Mouse (Mus musculus) cerebellum, adult 2 months (tissue): ENCODE results near the gene Psen2. TPM values are rescaled to one million over a fixed set of nuclear protein-coding genes. Genes with fewer than 3 reads are reported as not detected.

ENCODE experiments used
- DNase-seq, 2 experiments: peaks; one replicate each; pipeline ENCODE4 v3.0.0; 2021
- H3K27ac ChIP-seq: fragments of 200-500 bp; 2 replicates; pipeline ENCODE4 v1.5.1; 2012; ENCODE audit warnings: low read length, control low read depth, inconsistent platforms; ENCODE audit not compliant: insufficient read depth
- H3K27me3 ChIP-seq: fragments of 200-500 bp; 2 replicates; pipeline ENCODE4 v1.6.1; 2012; ENCODE audit warnings: inconsistent platforms, mild to moderate bottlenecking, low read length, moderate library complexity; ENCODE audit not compliant: control insufficient read depth, insufficient read depth
- H3K4me1 ChIP-seq: fragments of 200-500 bp; 2 replicates; pipeline ENCODE4 v1.6.1; 2011; ENCODE audit warnings: low read length; ENCODE audit not compliant: control insufficient read depth, insufficient read depth
- H3K4me3 ChIP-seq: fragments of 200-500 bp; replicated peaks from 2 replicates; pipeline ENCODE3; 2011; ENCODE audit warnings: mild to moderate bottlenecking, low read depth, low read length, control low read depth; ENCODE audit not compliant: insufficient read depth
- CTCF ChIP-seq: fragments of 200-500 bp; IDR thresholded peaks from 2 replicates; pipeline ENCODE4 v1.5.1; 2011; ENCODE audit warnings: low read depth, mild to moderate bottlenecking, control low read depth, low read length, moderate library complexity, borderline replicate concordance; ENCODE audit not compliant: insufficient read depth
- POLR2A ChIP-seq: fragments of 200-500 bp; IDR thresholded peaks from 2 replicates; pipeline ENCODE4 v1.6.1; 2011; ENCODE audit warnings: low read length, control low read depth, borderline replicate concordance; ENCODE audit not compliant: insufficient read depth
- WGBS: fragments of 180-500 bp; shearing (Covaris S2); methylation state at CpG from one replicate; pipeline ENCODE4 v1.1.7; 2018; 5-methylcytosine and 5-hydroxymethylcytosine counted together
- polyA plus RNA-seq: library from polyadenylated mRNA; depleted of rRNA; stranded (reverse); fragments of >200 nt; gene quantifications from 2 replicates; pipeline ENCODE4 v1.2.3, GENCODE M21; 2012

Psen2 gene
- polyA plus RNA-seq, 1 experiment: 46.6 TPM

- Histone ChIP-seq H3K4me3 (no peak overlapping the region), H3K4me1 (peaks cover 12% of the 10 kb centered on the region), H3K27ac (no peak overlapping the region), H3K27me3 (no peaks in the 10 kb centered on the region)
- WGBS: 86% methylated on average over 3 of the region's 3 CpGs
- DNase-seq: no peak
- TF ChIP-seq CTCF (no peak), POLR2A (no peak)
Measured at GRCm38 (mm10) chr1:180208370-180208769, 54.9 kb downstream of the Psen2 start.

GRCm38 (mm10) chr1:180200722-180201121 is 62.5 kb downstream of the Psen2 start:
- DNase-seq: no peak
- H3K27ac ChIP-seq: no peak overlapping the region
- TF ChIP-seq POLR2A (no peak), CTCF (no peak)
- 0 out of 2 replicates have a peak, but pooled peaks cover 3% of the 10 kb centered on the region for H3K4me1 ChIP-seq
- H3K27me3 ChIP-seq: no peaks in the 10 kb centered on the region
- WGBS: 58% methylated on average over 5 of the region's 5 CpGs
- no peak overlapping the region for H3K4me3 ChIP-seq

DNA sequence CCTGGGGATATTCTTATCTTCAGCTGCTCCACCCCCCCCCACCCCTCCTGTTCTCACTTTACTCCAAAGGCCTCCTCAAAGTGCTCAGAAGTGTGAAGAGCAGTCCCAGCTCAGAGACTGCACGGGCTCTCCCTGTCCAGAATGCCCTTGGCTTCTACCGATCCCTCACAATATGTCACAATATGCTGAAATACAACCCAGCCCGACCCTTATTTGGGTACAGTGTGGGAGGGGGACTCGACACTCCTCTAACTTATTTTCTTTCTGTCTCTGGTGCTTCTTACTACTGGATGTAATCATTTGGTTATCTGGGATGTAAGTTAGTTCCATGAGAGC is 63.6 kb downstream of the Psen2 start:
- peaks cover 6% of the 10 kb centered on the region; the same call in 1 of the 2 replicates for H3K4me1 ChIP-seq
- 72% methylated on average over 4 of the region's 4 CpGs for WGBS

GRCm38 (mm10) chr1:180198959-180199714 is 64.1 kb downstream of the Psen2 start, which contains the start of gene Coq8a:
TSS of gene Coq8a (minus strand) at chr1:180199602.
- no peaks in the 10 kb centered on the region for H3K27me3 ChIP-seq
- peaks cover 11% of the 10 kb centered on the region; the same call in 1 of the 2 replicates for H3K4me1 ChIP-seq
- no peak within 1 kb of the TSS for H3K4me3 ChIP-seq
- TF ChIP-seq POLR2A: no peak
- no peak for TF ChIP-seq CTCF
- WGBS: 68% methylated on average over 4 of the region's 4 CpGs
- no peak for DNase-seq
- no peak within 1 kb of the TSS for H3K27ac ChIP-seq

More for the DNA sequence above, 63.6 kb downstream of the Psen2 start:
- DNase-seq: no peak
- no peaks in the 10 kb centered on the region for H3K27me3 ChIP-seq
- H3K27ac ChIP-seq: no peak overlapping the region
- no peak for TF ChIP-seq CTCF
- no peak for TF ChIP-seq POLR2A
- no peak overlapping the region for H3K4me3 ChIP-seq

DNA sequence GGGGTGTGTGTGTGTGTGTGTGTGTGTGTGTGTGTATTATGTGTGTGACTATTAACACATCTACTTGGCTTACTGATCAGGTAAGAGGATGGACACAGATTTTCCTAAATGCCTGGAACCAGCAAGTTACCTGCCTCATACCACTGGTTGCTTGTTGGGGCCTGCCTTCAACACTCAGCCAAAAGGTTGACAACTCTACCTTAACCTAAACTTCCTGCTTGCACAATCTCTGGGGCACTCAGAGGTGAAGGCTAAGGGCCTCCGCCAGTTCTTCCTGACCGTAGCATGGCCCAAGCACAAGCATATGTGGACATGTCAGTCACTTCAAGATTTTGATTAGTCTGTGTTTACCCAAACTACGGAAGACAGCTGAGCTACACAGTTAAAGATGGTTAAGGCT is 65.3 kb downstream of the Psen2 start:
- no peak for TF ChIP-seq POLR2A
- TF ChIP-seq CTCF: no peak
- 93% methylated on average over 3 of the region's 3 CpGs for WGBS
- DNase-seq: no peak
- Histone ChIP-seq H3K27ac (no peak overlapping the region), H3K4me1 (peaks cover 15% of the 10 kb centered on the region), H3K27me3 (no peaks in the 10 kb centered on the region), H3K4me3 (no peak overlapping the region)

GRCm38 (mm10) chr1:180196508-180196907 is 66.7 kb downstream of the Psen2 start:
- WGBS: 81% methylated on average over 9 of the region's 9 CpGs
- no peak for TF ChIP-seq CTCF
- no peak for TF ChIP-seq POLR2A

DNA sequence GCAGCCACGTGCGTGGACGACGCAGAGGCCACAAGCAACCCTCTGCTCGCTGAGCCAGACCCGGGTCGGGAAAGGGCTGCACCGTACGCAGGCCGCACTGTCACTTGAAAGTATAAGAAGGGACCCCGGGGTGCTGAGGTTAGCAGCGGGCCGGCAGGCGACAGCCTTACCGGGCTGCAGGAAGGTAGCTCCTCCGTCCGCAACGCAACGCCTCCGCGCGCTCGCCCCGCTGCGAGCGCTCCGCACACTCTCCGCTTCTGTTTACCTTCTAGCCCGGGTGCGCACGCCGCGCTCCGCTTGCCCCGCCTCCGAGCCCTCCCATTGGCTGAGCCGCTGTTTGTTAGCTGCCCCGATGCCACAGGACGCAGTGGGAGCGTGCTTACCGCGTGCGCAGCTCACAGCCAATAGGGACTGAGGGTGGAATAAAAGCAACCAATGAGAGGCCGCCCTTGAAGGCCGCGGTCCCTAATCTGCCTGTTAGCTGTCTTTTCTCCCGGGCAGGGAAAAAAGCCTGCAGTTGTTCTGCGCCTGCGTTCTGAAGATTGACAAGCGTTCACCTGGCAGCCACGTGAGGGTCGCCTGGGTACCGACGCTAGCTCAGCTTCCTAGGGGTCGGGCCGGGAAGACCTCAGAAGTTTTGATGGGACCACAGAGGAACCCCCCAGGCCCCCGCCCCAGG is 67.4 kb downstream of the Psen2 start:
- Histone ChIP-seq H3K27me3 (no peaks in the 10 kb centered on the region), H3K4me1 (peaks cover 29% of the 10 kb centered on the region), H3K27ac (peak overlapping the region; percentile 62), H3K4me3 (peak overlapping the region; percentile 81)
- under 1% methylated on average over 57 of the region's 57 CpGs for WGBS
- peak; percentile 98 to 99 for DNase-seq
- TF ChIP-seq POLR2A: peak; percentile 90
- TF ChIP-seq CTCF: no peak

More at GRCm38 (mm10) chr1:180196508-180196907, 66.7 kb downstream of the Psen2 start:
- H3K27ac ChIP-seq: peak overlapping the region; percentile 62; the same call in 1 of the 2 replicates
- H3K4me3 ChIP-seq: no peak overlapping the region
- no peaks in the 10 kb centered on the region for H3K27me3 ChIP-seq
- peak in 1 of 2 experiments; percentile 33 for DNase-seq
- peaks cover 22% of the 10 kb centered on the region for H3K4me1 ChIP-seq

- Histone ChIP-seq H3K27me3 (no peaks in the 10 kb centered on the region), H3K4me3 (peak overlapping the region; percentile 81), H3K4me1 (peaks cover 34% of the 10 kb centered on the region), H3K27ac (no peak overlapping the region; the same call in 1 of the 2 replicates)
- peak; percentile 43 to 47 for DNase-seq
- WGBS: 9% methylated on average over 9 of the region's 9 CpGs
- no peak for TF ChIP-seq CTCF
- no peak for TF ChIP-seq POLR2A
Measured at GRCm38 (mm10) chr1:180194781-180195471, 68.3 kb downstream of the Psen2 start.
